In the genomic region with DNA sequence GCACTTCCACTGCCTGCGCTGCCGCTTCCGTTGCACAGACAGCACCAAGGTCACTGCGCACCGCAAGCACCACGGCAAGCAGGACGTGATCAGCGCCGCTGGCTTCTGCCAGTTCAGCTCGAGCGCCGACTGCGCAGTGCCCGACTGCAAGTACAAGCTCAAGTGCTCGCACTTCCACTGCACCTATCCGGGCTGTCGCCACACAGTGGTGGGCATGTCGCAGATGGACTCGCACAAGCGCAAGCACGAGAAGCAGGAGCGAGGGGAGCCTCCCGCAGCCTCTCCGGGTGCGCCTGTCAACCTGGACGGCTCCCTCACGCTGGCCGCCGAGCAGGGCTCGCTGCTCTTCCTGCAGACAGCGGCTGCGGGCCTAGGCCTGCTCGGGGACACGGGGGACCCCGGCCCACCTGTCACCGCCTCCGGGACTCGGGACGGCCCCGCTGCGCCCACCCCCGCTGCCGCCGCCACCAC, we compare ENCODE assay signal across 9 mouse cellular contexts.
DNase-seq lines count a peak whose midpoint lies in the region; ATAC-seq and TF ChIP-seq lines count a peak whose summit lies in the region.
"Had no signal": no experiment of that assay in that cellular context is flagged by ENCODE, and none has a peak within 500 bp of the region (broad histone marks: within the 10 kb centered on the region; RNA-seq: fewer than 3 reads in every experiment).

No protein-coding gene starts in this region.

- peak overlapping the region; percentile 78 for H3K4me2 ChIP-seq in forebrain, embryonic 16.5 days (ENCODE audit: low read length)
- H3K4me2 ChIP-seq in limb, embryonic 12.5 days, result peak overlapping the region; percentile 80

- peaks cover 37% of the 10 kb centered on the region for H3K4me1 ChIP-seq in forebrain, embryonic 16.5 days (replicated peaks; ENCODE audit: control insufficient read depth, insufficient read depth, low read length)
- H3K4me1 ChIP-seq in limb, embryonic 12.5 days (replicated peaks), result peaks cover 69% of the 10 kb centered on the region
- peaks cover 43% of the 10 kb centered on the region for H3K4me1 ChIP-seq in olfactory bulb, adult 2 months (ENCODE audit: control insufficient read depth, insufficient read depth, low read length)

- ATAC-seq in forebrain, embryonic 16.5 days, result peak; percentile 31
- no peak for ATAC-seq in limb, embryonic 12.5 days (ENCODE audit: insufficient number of reproducible peaks, insufficient read depth, low FRiP score, low TSS enrichment, low read depth)
- ATAC-seq: Patski had no signal

- peak overlapping the region; percentile 47 for H3K9ac ChIP-seq in forebrain, embryonic 16.5 days (replicated peaks; ENCODE audit: low read depth, low read length)
- H3K9ac ChIP-seq in limb, embryonic 12.5 days (replicated peaks), result peak overlapping the region; percentile 48

- TF ChIP-seq POLR2A in olfactory bulb, adult 2 months (IDR thresholded peaks at IDR 0.05; ENCODE audit: insufficient read depth, low read depth, low read length), result no peak

- DNase-seq in heart, postnatal 4 days, result peak; percentile 36
- DNase-seq in heart, adult 11 months, result no peak
- DNase-seq in adrenal gland, adult 8-10 months, result peak; percentile 61
- no peak for DNase-seq in urinary bladder, adult 2 months (ENCODE audit: low spot score)
- DNase-seq in cerebellum, postnatal 4 days (ENCODE audit: low spot score in 2 of 2), result no peak

- 1% methylated on average over 44 of the region's 44 CpGs for WGBS in forebrain, embryonic 16.5 days
- WGBS in limb, embryonic 12.5 days, result 2% methylated on average over 44 of the region's 44 CpGs
- 7% methylated on average over 42 of the region's 44 CpGs for WGBS in olfactory bulb, adult 2 months

- no peak overlapping the region for H3K27ac ChIP-seq in forebrain, embryonic 16.5 days (ENCODE audit: low read length)
- no peak overlapping the region for H3K27ac ChIP-seq in limb, embryonic 12.5 days
- H3K27ac ChIP-seq in olfactory bulb, adult 2 months (ENCODE audit: insufficient read depth, low read depth, low read length), result no peak overlapping the region

- no peaks in the 10 kb centered on the region for H3K9me3 ChIP-seq in forebrain, embryonic 16.5 days (ENCODE audit: control insufficient read depth, low read length)
- no peaks in the 10 kb centered on the region for H3K9me3 ChIP-seq in limb, embryonic 12.5 days

- H3K4me3 ChIP-seq in forebrain, embryonic 16.5 days (replicated peaks; ENCODE audit: low read length), result peak overlapping the region; percentile 46
- H3K4me3 ChIP-seq in limb, embryonic 12.5 days (replicated peaks), result peak overlapping the region; percentile 44
- H3K4me3 ChIP-seq in olfactory bulb, adult 2 months (ENCODE audit: insufficient read depth, low read depth, low read length), result peak overlapping the region; percentile 47

- H3K36me3 ChIP-seq in forebrain, embryonic 16.5 days (ENCODE audit: control insufficient read depth, insufficient read depth), result no peaks in the 10 kb centered on the region
- H3K36me3 ChIP-seq in limb, embryonic 12.5 days, result no peaks in the 10 kb centered on the region; the same call in 1 of the 2 replicates

- TF ChIP-seq CTCF in olfactory bulb, adult 2 months (IDR thresholded peaks at IDR 0.05; ENCODE audit: insufficient read depth, low read depth, low read length), result no peak

- H3K27me3 ChIP-seq in forebrain, embryonic 16.5 days (replicated peaks; ENCODE audit: control insufficient read depth, insufficient read depth, low read length), result peaks cover 22% of the 10 kb centered on the region
- peaks cover 69% of the 10 kb centered on the region for H3K27me3 ChIP-seq in limb, embryonic 12.5 days
- H3K27me3 ChIP-seq: Patski had no signal

Comparison
In these comparisons a context has a peak if more than half of its experiments do, and no peak if none do; other contexts are left out.
1. DNase-seq: peak in heart, postnatal 4 days (single experiment) and adrenal gland, adult 8-10 months (single experiment); none in heart, adult 11 months (single experiment), urinary bladder, adult 2 months (single experiment) and cerebellum, postnatal 4 days (0 of 2).
2. Peak in every context shown above with its lines, with median percentiles within 50 percentile points of each other: H3K4me3 ChIP-seq.